Mouse (Mus musculus): Measurements from ENCODE around the gene Slc22a15.

The Slc22a15 gene

GRCm38 (mm10) chr3:101923843-101924740 lies at the start of gene Slc22a15:
Gene Slc22a15 (minus strand): TSS chr3:101924453.
- peak; percentile 35 for DNase-seq (ENCODE audit: low spot score)

- no peak for DNase-seq (ENCODE audit: low spot score)
These were observed 42.7 kb upstream of the Slc22a15 start for GRCm38 (mm10) chr3:101966825-101967558.

- DNase-seq (ENCODE audit: low spot score), result no peak
These were observed 40.1 kb upstream of the Slc22a15 start for GRCm38 (mm10) chr3:101964352-101964751.

DNA sequence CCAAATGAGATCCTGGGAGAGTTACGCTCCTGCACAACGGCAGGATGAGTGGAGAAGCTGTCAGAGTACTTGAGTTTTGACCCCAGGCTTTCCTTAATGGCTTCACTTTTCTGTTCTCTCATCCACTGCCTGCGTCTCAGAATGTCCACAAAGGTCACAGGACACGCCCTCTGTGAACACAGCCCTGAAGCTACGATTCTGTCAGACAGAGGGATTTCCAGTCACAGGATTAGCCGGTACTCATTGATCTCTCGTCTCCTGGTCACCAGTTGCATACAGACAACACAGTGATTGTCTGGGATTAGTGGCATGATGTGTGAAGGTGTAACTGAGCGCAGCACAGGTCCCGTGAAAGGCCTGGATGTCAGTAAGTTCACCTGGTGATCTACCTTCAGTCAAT lies 39.2 kb upstream of the Slc22a15 start:
- no peak for DNase-seq (ENCODE audit: low spot score)

DNA sequence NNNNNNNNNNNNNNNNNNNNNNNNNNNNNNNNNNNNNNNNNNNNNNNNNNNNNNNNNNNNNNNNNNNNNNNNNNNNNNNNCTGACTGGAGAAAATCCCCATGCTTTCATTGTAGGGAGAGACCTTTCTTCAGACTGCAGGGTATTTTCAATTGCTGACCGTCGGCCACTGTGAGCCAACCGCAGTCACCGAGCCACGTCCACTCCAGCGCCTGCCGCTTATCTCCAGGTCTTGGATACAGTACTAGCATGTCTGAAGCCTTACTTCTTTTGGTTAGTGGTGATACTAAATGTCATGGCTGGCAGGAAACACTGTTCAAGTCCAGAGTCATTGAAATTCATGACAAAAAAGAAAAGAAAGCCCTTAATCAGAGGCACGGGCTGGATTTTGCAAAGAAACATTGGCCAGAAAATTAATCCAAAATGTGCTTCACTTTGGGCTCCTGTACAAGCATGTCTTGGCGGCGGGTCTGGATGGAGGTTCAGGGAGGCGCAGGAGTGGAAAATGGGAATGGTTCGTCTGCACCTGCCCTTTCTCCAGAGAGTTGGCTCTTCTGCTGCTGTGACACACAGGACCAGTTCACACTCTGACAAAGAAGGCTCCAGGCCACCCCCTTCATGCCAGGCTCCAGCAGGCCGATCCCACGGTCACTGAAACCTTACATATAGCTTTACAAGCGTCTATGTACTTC lies 37.0 kb upstream of the Slc22a15 start:
- no peak for DNase-seq (ENCODE audit: low spot score)

GRCm38 (mm10) chr3:101958047-101958446 lies 33.8 kb upstream of the Slc22a15 start:
- DNase-seq (ENCODE audit: low spot score), result no peak

GRCm38 (mm10) chr3:101953506-101953905 lies 29.3 kb upstream of the Slc22a15 start:
- no peak for DNase-seq (ENCODE audit: low spot score)

DNA sequence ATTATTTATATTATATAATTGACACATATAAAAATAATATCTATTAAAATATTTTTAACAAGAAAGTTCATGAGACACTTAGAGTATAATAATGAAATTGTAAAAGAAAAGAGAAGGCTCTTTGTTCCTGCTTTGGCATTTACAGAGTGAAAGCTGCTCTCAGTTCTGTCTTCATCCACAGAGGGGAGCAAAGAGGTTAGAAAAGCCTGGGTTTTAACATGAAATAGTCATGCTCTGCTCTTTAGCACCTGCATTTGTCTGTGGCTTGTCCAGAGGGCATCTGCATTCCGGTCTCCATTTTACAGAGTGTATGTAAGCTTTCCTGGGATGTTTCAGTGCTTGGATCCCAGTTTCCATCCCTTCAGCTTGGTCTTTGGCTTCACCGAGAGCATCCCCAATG lies 28.3 kb upstream of the Slc22a15 start:
- DNase-seq (ENCODE audit: low spot score), result no peak

DNA sequence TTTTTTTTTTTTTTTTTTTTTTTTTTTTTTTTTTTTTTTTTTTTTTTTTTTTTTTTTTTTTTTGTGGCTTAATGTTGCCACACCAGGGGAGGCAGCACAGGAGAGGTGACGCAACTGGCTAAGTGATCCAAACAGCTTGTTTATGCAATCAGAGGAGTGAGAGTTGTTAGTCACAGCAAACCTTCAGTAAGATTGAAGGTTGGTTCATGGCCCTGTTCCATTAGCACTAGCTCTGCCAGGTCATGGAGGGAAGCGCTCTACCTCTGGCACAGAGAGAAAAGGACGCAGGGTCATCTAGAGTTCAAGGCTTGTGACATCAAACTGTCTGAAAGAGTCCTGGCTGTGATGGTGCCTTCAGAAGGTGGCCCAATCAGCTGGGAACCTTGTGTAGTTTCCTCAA lies 24.3 kb upstream of the Slc22a15 start:
- peak; percentile 9 for DNase-seq (ENCODE audit: low spot score)

DNA sequence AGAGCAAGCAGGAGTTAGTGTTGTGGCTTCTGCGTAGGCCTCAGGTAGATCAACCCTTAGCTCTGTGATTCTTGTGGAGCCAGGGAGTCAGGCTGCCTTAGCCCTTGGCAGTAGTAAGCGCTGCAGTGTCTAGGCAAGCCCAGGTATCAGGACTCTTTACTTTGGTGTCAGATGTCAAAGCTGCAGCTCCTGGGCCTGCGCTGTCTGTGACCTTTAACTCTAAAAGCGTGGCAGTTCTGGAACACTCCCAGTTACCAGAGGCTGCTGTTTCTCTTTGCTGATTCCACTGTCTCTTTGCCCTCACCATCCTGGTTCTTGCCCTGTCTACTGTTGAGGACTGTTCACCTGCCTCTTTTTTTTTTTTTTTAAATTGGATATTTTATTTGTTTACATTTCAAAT lies 23.0 kb upstream of the Slc22a15 start:
- DNase-seq (ENCODE audit: low spot score), result no peak

- no peak for DNase-seq (ENCODE audit: low spot score)
These were observed 21.0 kb upstream of the Slc22a15 start for GRCm38 (mm10) chr3:101945257-101945656.

GRCm38 (mm10) chr3:101940418-101940817 lies 16.2 kb upstream of the Slc22a15 start:
- no peak for DNase-seq (ENCODE audit: low spot score)

DNA sequence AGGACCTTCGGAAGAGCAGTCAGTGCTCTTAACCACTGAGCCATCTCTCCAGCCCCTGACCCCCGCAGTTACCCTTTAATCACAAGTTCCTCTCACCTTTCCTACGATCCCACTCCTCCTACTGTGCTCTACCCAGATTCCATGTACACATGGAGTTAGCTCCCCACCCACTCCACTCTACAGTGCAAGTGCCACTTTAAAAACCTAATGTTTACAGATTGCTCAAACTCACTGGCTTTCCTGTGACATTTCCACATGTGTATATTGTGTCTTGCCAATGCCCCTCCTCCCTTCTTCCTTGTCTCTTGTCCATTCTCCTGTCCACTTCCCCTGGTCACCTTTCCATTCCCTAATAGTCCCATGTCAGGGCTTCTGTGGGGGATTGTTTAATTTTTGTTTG lies 15.6 kb upstream of the Slc22a15 start:
- no peak for DNase-seq (ENCODE audit: low spot score)

GRCm38 (mm10) chr3:101939152-101939551 lies 14.9 kb upstream of the Slc22a15 start:
- no peak for DNase-seq (ENCODE audit: low spot score)

GRCm38 (mm10) chr3:101936369-101936768 lies 12.1 kb upstream of the Slc22a15 start:
- DNase-seq (ENCODE audit: low spot score), result no peak

- DNase-seq (ENCODE audit: low spot score), result no peak
These were observed 9.6 kb upstream of the Slc22a15 start for GRCm38 (mm10) chr3:101933820-101934219.

DNA sequence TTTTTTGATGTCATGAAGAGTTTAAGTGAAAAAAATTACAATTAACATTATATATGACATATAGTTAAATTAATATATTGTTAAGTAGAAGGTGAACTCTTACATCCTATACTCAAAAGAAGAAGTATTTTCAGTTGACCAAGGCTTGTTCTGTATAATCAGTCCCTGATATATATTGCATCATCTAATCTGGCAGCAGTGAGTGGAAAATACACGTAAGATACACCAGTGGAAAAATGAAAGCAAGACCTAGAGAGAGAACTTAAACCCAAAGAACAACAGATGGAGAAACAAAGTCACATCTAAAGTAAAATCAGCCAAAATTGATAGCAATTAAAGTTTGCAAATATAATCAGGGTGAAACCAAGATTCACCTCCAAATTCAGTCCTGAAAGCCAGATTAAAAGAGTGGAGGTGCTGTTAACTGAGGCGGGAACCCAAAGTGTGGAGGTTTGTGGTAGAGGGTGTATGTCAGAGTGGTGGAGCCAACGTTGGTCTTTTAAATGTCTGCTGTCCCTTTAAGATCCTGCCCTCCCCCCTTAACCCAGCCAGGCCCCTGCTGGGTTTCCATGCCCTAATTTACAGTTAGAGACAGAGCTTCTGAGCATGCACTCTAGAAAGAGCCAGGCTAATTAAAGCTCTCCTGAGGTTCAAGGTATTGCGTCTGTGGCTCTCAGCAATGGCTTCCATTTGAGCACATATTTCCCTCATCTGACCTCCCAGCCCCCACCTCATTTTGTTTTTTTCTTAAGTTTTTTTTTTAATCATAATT lies 5.0 kb upstream of the Slc22a15 start:
- DNase-seq (ENCODE audit: low spot score), result no peak

- DNase-seq (ENCODE audit: low spot score), result no peak
These were observed 2.4 kb upstream of the Slc22a15 start for GRCm38 (mm10) chr3:101926636-101927035.

- no peak for DNase-seq (ENCODE audit: low spot score)
These were observed 1.4 kb upstream of the Slc22a15 start for GRCm38 (mm10) chr3:101925663-101926062.

GRCm38 (mm10) chr3:101922366-101922765 lies 1.9 kb downstream of the Slc22a15 start:
- DNase-seq (ENCODE audit: low spot score), result no peak

GRCm38 (mm10) chr3:101918526-101918925 lies 5.7 kb downstream of the Slc22a15 start:
- DNase-seq (ENCODE audit: low spot score), result no peak

GRCm38 (mm10) chr3:101917665-101918064 lies 6.6 kb downstream of the Slc22a15 start:
- no peak for DNase-seq (ENCODE audit: low spot score)
